Mouse (Mus musculus) midbrain, postnatal 0 days (tissue): ENCODE data around the gene Rdm1. TPM values are rescaled to one million over a fixed set of nuclear protein-coding genes. Genes with fewer than 3 reads are reported as not detected.

Experiments
- ATAC-seq: fragments of 200-750 bp; cut with Nextera tagmentation; 2 replicates; pipeline ENCODE4 v1.8.0; 2017; ENCODE audit warnings: moderate number of reproducible peaks, mild to moderate bottlenecking, moderate TSS enrichment, moderate library complexity; ENCODE audit not compliant: low FRiP score
- DNase-seq: peaks from one replicate; pipeline ENCODE4 v3.0.0-alpha.2; 2015; ENCODE audit warnings: low spot score
- H3K27ac ChIP-seq: fragments of 300-500 bp; sonication (generic); 2 replicates; pipeline ENCODE4 v1.5.1; 2014; ENCODE audit warnings: low read depth, mild to moderate bottlenecking, low read length, mixed read lengths
- H3K27me3 ChIP-seq: fragments of 300-500 bp; sonication (generic); 2 replicates; pipeline ENCODE4 v1.6.1; 2014; ENCODE audit warnings: low read length, control low read depth, mixed read lengths; ENCODE audit not compliant: insufficient read depth
- H3K36me3 ChIP-seq: fragments of 300-500 bp; sonication (generic); 2 replicates; pipeline ENCODE4 v1.6.1; 2014; ENCODE audit warnings: low read length, control low read depth, mixed read lengths; ENCODE audit not compliant: insufficient read depth
- H3K4me1 ChIP-seq: fragments of 300-500 bp; sonication (generic); 2 replicates; pipeline ENCODE4 v1.6.1; 2014; ENCODE audit warnings: mild to moderate bottlenecking, control low read depth, antibody characterized with exemption, low read length, mixed read lengths; ENCODE audit not compliant: insufficient read depth
- H3K4me2 ChIP-seq: fragments of 300-500 bp; sonication (generic); 2 replicates; pipeline ENCODE4 v1.6.1; 2014; ENCODE audit warnings: low read depth, mild to moderate bottlenecking, low read length, mixed read lengths; ENCODE audit not compliant: poor library complexity, severe bottlenecking
- H3K4me3 ChIP-seq: fragments of 300-500 bp; sonication (generic); 2 replicates; pipeline ENCODE4 v1.5.1; 2014; ENCODE audit warnings: low read depth, mild to moderate bottlenecking, low read length, moderate library complexity
- H3K9ac ChIP-seq: fragments of 300-500 bp; sonication (generic); replicated peaks from 2 replicates; pipeline ENCODE4 v1.6.1; 2014; ENCODE audit warnings: mild to moderate bottlenecking, low read length, moderate library complexity, mixed read lengths; ENCODE audit not compliant: poor library complexity, severe bottlenecking
- H3K9me3 ChIP-seq: fragments of 300-500 bp; sonication (generic); 2 replicates; pipeline ENCODE4 v1.6.1; 2016; ENCODE audit warnings: low read length, control low read depth
- CTCF ChIP-seq: IDR thresholded peaks from 2 replicates; pipeline ENCODE4 v1.5.1; 2016; ENCODE audit warnings: antibody characterized with exemption, mild to moderate bottlenecking
- WGBS: fragments of 180-500 bp; shearing (Covaris S2); extraction: QIAGEN DNeasy Blood & Tissue Kit; methylation state at CpG from one replicate; pipeline ENCODE4 v1.1.7; 2014; 5-methylcytosine and 5-hydroxymethylcytosine counted together
- polyA plus RNA-seq: library from polyadenylated mRNA; unstranded; fragments of >200 nt; fragmentation: Nextera tagmentation; extraction: Ambion mirVana; gene quantifications from 2 replicates; pipeline ENCODE4 v1.2.1, GENCODE M21; 2015
- total RNA-seq: library from RNA; depleted of rRNA; stranded (reverse); fragments of >200 nt; gene quantifications from 2 replicates; pipeline ENCODE4 v1.2.3, GENCODE M21; 2014

Gene Rdm1
- total and polyA plus RNA-seq, 2 experiments from 2014 or later: 3.6 to 8.3 TPM

GRCm38 (mm10) chr11:101663229-101664027, 36.4 kb downstream of the Rdm1 start:
- Histone ChIP-seq H3K4me3 (no peak overlapping the region), H3K4me2 (no peak overlapping the region), H3K27me3 (no peaks in the 10 kb centered on the region), H3K9me3 (no peaks in the 10 kb centered on the region), H3K4me1 (no peaks in the 10 kb centered on the region), H3K36me3 (no peaks in the 10 kb centered on the region), H3K9ac (no peak overlapping the region), H3K27ac (no peak overlapping the region)
- WGBS: 75% methylated on average over 11 of the region's 11 CpGs
- DNase-seq (no peak), ATAC-seq (no peak)
- TF ChIP-seq CTCF: no peak

GRCm38 (mm10) chr11:101664825-101665635, 38.0 kb downstream of the Rdm1 start, which contains the start of gene Arl4d:
Gene Arl4d, plus strand, starts transcription at chr11:101665541.
- 5% methylated on average over 34 of the region's 34 CpGs for WGBS
- H3K4me1 ChIP-seq: no peaks in the 10 kb centered on the region
- H3K9me3 ChIP-seq: no peaks in the 10 kb centered on the region
- TF ChIP-seq CTCF: peak; percentile 62
- H3K4me2 ChIP-seq: peak within 1 kb of the TSS; percentile 72
- H3K36me3 ChIP-seq: no peaks in the 10 kb centered on the region
- H3K27me3 ChIP-seq: no peaks in the 10 kb centered on the region
- peak within 1 kb of the TSS; percentile 85 for H3K27ac ChIP-seq
- DNase-seq (peak; percentile 96), ATAC-seq (peak; percentile 88)
- H3K4me3 ChIP-seq: peak within 1 kb of the TSS; percentile 51
- peak within 1 kb of the TSS; percentile 60 for H3K9ac ChIP-seq

GRCm38 (mm10) chr11:101665636-101665992, 38.6 kb downstream of the Rdm1 start:
- H3K27me3 ChIP-seq: no peaks in the 10 kb centered on the region
- H3K9ac ChIP-seq: peak overlapping the region; percentile 60
- H3K4me1 ChIP-seq: no peaks in the 10 kb centered on the region
- peak; percentile 2; the same call in 1 of the 2 replicates for TF ChIP-seq CTCF
- H3K36me3 ChIP-seq: no peaks in the 10 kb centered on the region
- ATAC-seq (no peak; the same call in 1 of the 2 replicates), DNase-seq (no peak)
- peak overlapping the region; percentile 51 for H3K4me3 ChIP-seq
- H3K27ac ChIP-seq: peak overlapping the region; percentile 85
- no peaks in the 10 kb centered on the region for H3K9me3 ChIP-seq
- 2% methylated on average over 24 of the region's 24 CpGs for WGBS
- peak overlapping the region; percentile 72 for H3K4me2 ChIP-seq

- H3K4me3 ChIP-seq: no peak overlapping the region
- H3K4me1 ChIP-seq: no peaks in the 10 kb centered on the region
- H3K9ac ChIP-seq: 0 out of 2 replicates have a peak overlapping the region, but pooled peaks have one; percentile 4
- TF ChIP-seq CTCF: no peak
- H3K27ac ChIP-seq: no peak overlapping the region
- H3K27me3 ChIP-seq: no peaks in the 10 kb centered on the region
- no peaks in the 10 kb centered on the region for H3K36me3 ChIP-seq
- no peaks in the 10 kb centered on the region for H3K9me3 ChIP-seq
- DNase-seq (no peak), ATAC-seq (no peak)
- peak overlapping the region; percentile 20; the same call in 1 of the 2 replicates for H3K4me2 ChIP-seq
- 84% methylated on average over 28 of the region's 28 CpGs for WGBS
Measured at GRCm38 (mm10) chr11:101666626-101667345, 39.8 kb downstream of the Rdm1 start.

GRCm38 (mm10) chr11:101667871-101668532, 41.0 kb downstream of the Rdm1 start:
- no peak for TF ChIP-seq CTCF
- H3K36me3 ChIP-seq: no peaks in the 10 kb centered on the region
- H3K4me2 ChIP-seq: no peak overlapping the region
- WGBS: 72% methylated on average over 14 of the region's 14 CpGs
- H3K27me3 ChIP-seq: no peaks in the 10 kb centered on the region
- H3K4me3 ChIP-seq: no peak overlapping the region
- no peak overlapping the region for H3K9ac ChIP-seq
- H3K9me3 ChIP-seq: no peaks in the 10 kb centered on the region
- ATAC-seq: no peak
- no peak overlapping the region for H3K27ac ChIP-seq
- peak; percentile 64 for DNase-seq
- no peaks in the 10 kb centered on the region for H3K4me1 ChIP-seq
